Mouse (Mus musculus) liver, adult 2 months (tissue): ENCODE results near the gene Tecta. TPM values are rescaled to one million over a fixed set of nuclear protein-coding genes. Genes with fewer than 3 reads are reported as not detected.
A peak's percentile ranks its signal among the peaks of the same experiment; 100 is the strongest.

Experiments used
- DNase-seq: peaks from one replicate; pipeline ENCODE4 v3.0.0-alpha.2; 2011; ENCODE audit warnings: low read depth, low spot score; ENCODE audit errors: extremely low read depth
- H3K27ac ChIP-seq: fragments of 200-500 bp; replicated peaks from 2 replicates; pipeline ENCODE4 v1.5.1; 2012; ENCODE audit warnings: low read depth, mild to moderate bottlenecking, control low read depth, inconsistent platforms, low read length; ENCODE audit not compliant: insufficient read depth
- H3K27me3 ChIP-seq: fragments of 200-500 bp; 2 replicates; pipeline ENCODE4 v1.6.1; 2012; ENCODE audit warnings: mild to moderate bottlenecking, moderate library complexity, low read length, inconsistent platforms; ENCODE audit not compliant: control insufficient read depth, insufficient read depth
- H3K36me3 ChIP-seq: fragments of 200-500 bp; 2 replicates; pipeline ENCODE4 v1.6.1; 2012; ENCODE audit warnings: low read length, inconsistent platforms; ENCODE audit not compliant: control insufficient read depth, insufficient read depth
- H3K4me1 ChIP-seq: fragments of 200-500 bp; 2 replicates; pipeline ENCODE4 v1.6.1; 2011; ENCODE audit warnings: low read length; ENCODE audit not compliant: control insufficient read depth, insufficient read depth
- H3K4me3 ChIP-seq: fragments of 200-500 bp; 2 replicates; pipeline ENCODE4 v1.5.1; 2011; ENCODE audit warnings: low read depth, mild to moderate bottlenecking, control low read depth, low read length, moderate library complexity; ENCODE audit not compliant: insufficient read depth
- H3K79me2 ChIP-seq: fragments of 200-500 bp; 2 replicates; pipeline ENCODE4 v1.6.1; 2012; ENCODE audit warnings: inconsistent platforms, mild to moderate bottlenecking, low read length, moderate library complexity; ENCODE audit not compliant: control insufficient read depth, insufficient read depth
- H3K9ac ChIP-seq: fragments of 200-500 bp; 2 replicates; pipeline ENCODE4 v1.6.1; 2012; ENCODE audit warnings: low read depth, mild to moderate bottlenecking, control low read depth, inconsistent platforms, low read length
- CTCF ChIP-seq: fragments of 200-500 bp; IDR thresholded peaks from 2 replicates; pipeline ENCODE4 v1.5.1; 2011; ENCODE audit warnings: low read depth, low read length, control low read depth
- POLR2A ChIP-seq: fragments of 200-500 bp; IDR thresholded peaks from 2 replicates; pipeline ENCODE4 v1.6.1; 2011; ENCODE audit warnings: low read length, control low read depth; ENCODE audit not compliant: insufficient read depth; ENCODE audit errors: extremely low read depth
- WGBS: fragments of 180-500 bp; shearing (Covaris S2); methylation state at CpG from one replicate; pipeline ENCODE4 v1.1.7; 2018; 5-methylcytosine and 5-hydroxymethylcytosine counted together
- polyA plus RNA-seq: library from polyadenylated mRNA; depleted of rRNA; stranded (reverse); fragments of >200 nt; gene quantifications from 2 replicates; pipeline ENCODE4 v1.2.3, GENCODE M21; 2012
- total RNA-seq: library from RNA; depleted of rRNA; stranded (reverse); fragments of >200 nt; gene quantifications from 2 replicates; pipeline ENCODE4 v1.2.3, GENCODE M21; 2014

Gene Tecta
- total and polyA plus RNA-seq, 2 experiments = not detected

DNA sequence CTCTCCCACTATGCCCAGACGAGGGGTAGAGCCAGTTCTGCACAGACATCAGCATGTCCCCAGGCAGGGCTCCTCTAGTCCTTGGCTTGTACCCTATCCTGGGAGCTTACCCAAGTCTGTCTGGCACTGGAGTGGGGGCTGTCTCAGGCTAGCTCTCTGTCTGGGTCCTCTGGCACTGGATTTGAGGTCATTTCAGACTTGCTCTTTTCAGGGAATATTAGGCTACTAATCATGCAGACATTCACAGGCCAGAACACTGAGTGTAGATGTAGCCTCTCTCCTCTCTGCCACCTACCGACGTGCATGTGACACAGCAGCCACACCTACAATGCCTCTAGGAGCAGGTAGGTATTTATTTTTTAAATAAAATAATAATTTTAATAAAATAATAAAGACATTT lies 82.4 kb downstream of the Tecta start:
- H3K4me1 ChIP-seq = peaks cover 3% of the 10 kb centered on the region; the same call in 1 of the 2 replicates
- 47% methylated on average over 3 of the region's 3 CpGs for WGBS
- no peak overlapping the region for H3K4me3 ChIP-seq
- no peaks in the 10 kb centered on the region for H3K36me3 ChIP-seq
- TF ChIP-seq POLR2A (no peak), CTCF (peak; percentile 43; the same call in 1 of the 2 replicates)
- H3K27me3 ChIP-seq = no peaks in the 10 kb centered on the region
- H3K9ac ChIP-seq = no peak overlapping the region
- peak; percentile 40 for DNase-seq
- no peak overlapping the region for H3K27ac ChIP-seq
- H3K79me2 ChIP-seq = no peaks in the 10 kb centered on the region

DNA sequence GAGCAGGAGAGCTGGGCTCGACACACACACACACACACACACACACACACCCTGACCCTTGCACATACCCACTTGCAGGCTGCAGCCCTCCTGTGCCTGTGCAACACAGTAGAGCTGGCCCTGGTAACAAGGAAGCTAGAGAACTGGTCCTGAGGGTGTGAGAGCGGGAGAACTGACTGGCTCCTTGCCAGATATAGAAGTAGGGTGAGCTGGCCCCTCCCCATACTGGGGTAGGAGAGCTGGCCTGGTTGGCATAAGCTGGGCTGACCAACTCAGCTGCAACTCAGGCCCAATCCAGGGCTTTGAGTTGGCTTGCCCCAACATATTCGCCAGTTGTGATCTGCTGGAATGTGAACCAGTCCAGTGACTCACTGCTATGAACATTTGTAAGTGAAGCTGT lies 83.9 kb downstream of the Tecta start:
- no peak overlapping the region for H3K4me3 ChIP-seq
- no peaks in the 10 kb centered on the region for H3K4me1 ChIP-seq
- no peak for TF ChIP-seq CTCF
- TF ChIP-seq POLR2A = no peak
- H3K27me3 ChIP-seq = no peaks in the 10 kb centered on the region
- H3K36me3 ChIP-seq = no peaks in the 10 kb centered on the region
- 88% methylated on average over 3 of the region's 3 CpGs for WGBS
- H3K27ac ChIP-seq = no peak overlapping the region
- no peak for DNase-seq
- no peak overlapping the region for H3K9ac ChIP-seq
- no peaks in the 10 kb centered on the region for H3K79me2 ChIP-seq

DNA sequence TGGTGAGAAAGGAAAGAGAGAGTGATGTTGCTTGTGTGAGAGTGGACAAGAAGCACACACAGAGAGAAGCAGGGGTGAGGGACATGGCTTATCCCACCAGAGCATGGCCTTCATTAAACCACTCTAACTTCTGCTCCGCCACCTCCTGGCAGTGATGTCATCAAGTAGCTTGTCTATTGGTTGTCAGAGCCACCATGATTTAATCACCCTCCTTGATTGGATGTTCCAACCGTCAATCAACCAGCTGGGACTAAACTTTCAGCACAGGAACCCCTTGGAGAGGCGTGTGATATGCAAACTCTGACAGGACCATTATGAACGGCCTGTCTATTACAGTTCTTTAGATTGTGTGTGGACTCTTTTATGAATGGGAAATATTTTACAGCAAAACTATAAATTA lies 84.8 kb downstream of the Tecta start:
- no peaks in the 10 kb centered on the region for H3K4me1 ChIP-seq
- no peaks in the 10 kb centered on the region for H3K27me3 ChIP-seq
- no peak overlapping the region for H3K9ac ChIP-seq
- H3K36me3 ChIP-seq = no peaks in the 10 kb centered on the region
- no peak overlapping the region for H3K4me3 ChIP-seq
- peak; percentile 24 for DNase-seq
- TF ChIP-seq CTCF = no peak
- TF ChIP-seq POLR2A = no peak
- WGBS = 82% methylated on average over 4 of the region's 4 CpGs
- no peak overlapping the region for H3K27ac ChIP-seq
- H3K79me2 ChIP-seq = no peaks in the 10 kb centered on the region

DNA sequence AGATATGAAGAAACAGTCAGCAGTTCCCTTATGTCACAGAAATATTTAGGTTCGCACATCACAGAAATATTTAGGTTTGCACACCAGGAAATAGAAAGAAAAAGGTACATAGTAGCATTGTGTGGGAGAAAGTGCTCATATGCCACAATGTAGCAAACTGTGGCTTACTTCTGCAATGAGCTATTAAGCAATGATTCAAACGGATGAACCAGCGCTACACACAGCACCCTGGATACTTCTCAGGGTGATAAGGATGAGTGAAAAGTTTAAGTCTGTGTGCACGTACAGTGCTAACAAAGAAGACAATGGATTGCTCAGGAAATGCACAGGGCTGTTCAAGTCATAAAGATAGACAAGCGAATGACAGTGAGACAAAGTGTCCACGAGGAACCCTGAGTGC lies 85.3 kb downstream of the Tecta start:
- Histone ChIP-seq H3K36me3 (no peaks in the 10 kb centered on the region), H3K79me2 (no peaks in the 10 kb centered on the region), H3K4me3 (no peak overlapping the region), H3K9ac (no peak overlapping the region), H3K4me1 (no peaks in the 10 kb centered on the region), H3K27ac (no peak overlapping the region), H3K27me3 (no peaks in the 10 kb centered on the region)
- WGBS = 71% methylated on average over 6 of the region's 6 CpGs
- DNase-seq = no peak
- no peak for TF ChIP-seq POLR2A
- no peak for TF ChIP-seq CTCF

DNA sequence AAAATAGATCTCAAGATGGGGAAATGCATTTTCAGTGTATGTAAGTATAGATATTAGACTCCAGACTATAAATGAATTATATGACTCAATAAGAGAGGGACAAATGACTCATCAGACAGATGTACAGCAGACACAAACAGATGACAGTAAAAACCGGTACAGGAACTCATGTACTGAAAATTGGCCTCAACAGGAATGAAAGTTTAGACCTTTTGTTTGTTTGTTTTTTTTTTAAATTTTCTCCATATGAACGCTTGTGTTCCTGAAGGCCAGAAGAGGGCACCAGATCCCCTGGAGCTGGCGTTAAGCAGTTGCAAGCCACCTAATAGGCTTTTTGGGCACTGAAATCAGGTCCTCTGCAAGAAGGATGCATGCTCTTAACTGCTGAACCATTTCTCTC lies 85.9 kb downstream of the Tecta start:
- peak; percentile 51 for DNase-seq
- H3K4me3 ChIP-seq = no peak overlapping the region
- WGBS = 15% methylated on average over 3 of the region's 3 CpGs
- no peaks in the 10 kb centered on the region for H3K27me3 ChIP-seq
- H3K9ac ChIP-seq = no peak overlapping the region
- no peaks in the 10 kb centered on the region for H3K4me1 ChIP-seq
- H3K27ac ChIP-seq = no peak overlapping the region
- H3K79me2 ChIP-seq = no peaks in the 10 kb centered on the region
- TF ChIP-seq POLR2A (no peak), CTCF (peak; percentile 54; the same call in 1 of the 2 replicates)
- H3K36me3 ChIP-seq = no peaks in the 10 kb centered on the region

DNA sequence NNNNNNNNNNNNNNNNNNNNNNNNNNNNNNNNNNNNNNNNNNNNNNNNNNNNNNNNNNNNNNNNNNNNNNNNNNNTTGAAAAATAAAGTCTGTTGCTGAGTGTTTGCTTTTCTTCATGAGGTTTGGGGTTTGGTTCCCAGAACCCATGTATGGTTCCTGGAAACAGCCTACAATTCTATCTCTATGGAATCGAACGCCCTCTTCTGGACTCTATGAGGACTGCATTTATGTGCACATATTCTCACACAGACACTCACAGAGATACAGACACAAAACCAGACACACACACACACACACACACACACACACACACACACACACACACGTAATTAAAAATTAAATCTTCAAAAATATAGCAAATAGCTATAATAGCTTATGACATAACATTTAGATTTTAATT lies 88.4 kb downstream of the Tecta start:
- no peak for DNase-seq
- H3K4me1 ChIP-seq = no peaks in the 10 kb centered on the region
- 95% methylated on average over 3 of the region's 3 CpGs for WGBS
- no peaks in the 10 kb centered on the region for H3K36me3 ChIP-seq
- H3K9ac ChIP-seq = no peak overlapping the region
- TF ChIP-seq CTCF (no peak), POLR2A (no peak)
- no peak overlapping the region for H3K27ac ChIP-seq
- H3K27me3 ChIP-seq = no peaks in the 10 kb centered on the region
- no peaks in the 10 kb centered on the region for H3K79me2 ChIP-seq
- H3K4me3 ChIP-seq = no peak overlapping the region
